Mouse (Mus musculus) lung, adult 2 months (tissue): ENCODE measurements around the gene Fam57a.

Experiments used
- CTCF ChIP-seq: fragments of 200-500 bp; IDR thresholded peaks from 2 replicates; pipeline ENCODE4 v1.5.1; 2011; ENCODE audit warnings: mild to moderate bottlenecking, low read length, control low read depth; ENCODE audit not compliant: insufficient read depth
- POLR2A ChIP-seq: fragments of 200-500 bp; IDR thresholded peaks from 2 replicates; pipeline ENCODE4 v1.6.1; 2011; ENCODE audit warnings: low read depth, mild to moderate bottlenecking, control low read depth, low read length, borderline replicate concordance; ENCODE audit errors: extremely low read depth

- TF ChIP-seq POLR2A (no peak), CTCF (no peak)
Observed at GRCm38 (mm10) chr11:76158375-76158774, 21.1 kb upstream of the Fam57a start.
